Mouse (Mus musculus) MEL (cell line): ENCODE measurements at regions not wholly inside any gene's neighbourhood (a gene's known extent, or its start where the extent isn't known, plus 50 kb on each side); places are given as distances from the start of the nearest gene placed in this dataset.

Experiments
- DNase-seq: peaks from one replicate; pipeline ENCODE4 v3.0.0; 2011; ENCODE audit warnings: low read depth, low spot score
- H3K27ac ChIP-seq: 2 replicates; pipeline ENCODE4 v1.5.1; 2012; ENCODE audit warnings: low read depth, mild to moderate bottlenecking, control low read depth, low read length, moderate library complexity; ENCODE audit not compliant: control insufficient read depth
- H3K27me3 ChIP-seq, 2 experiments: fragments of 150-350 bp in 1 of 2; sonication (generic) in 1 of 2; 2 replicates each; pipeline ENCODE4 v1.6.1; 2012; ENCODE audit warnings: low read length in 2 of 2, mild to moderate bottlenecking in 2 of 2, improper control_type of control experiment in 1 of 2, moderate library complexity in 1 of 2; ENCODE audit not compliant: insufficient read depth in 2 of 2, control insufficient read depth in 1 of 2
- H3K36me3 ChIP-seq, 2 experiments: 2 replicates each; pipeline ENCODE4 v1.6.1; 2012 to 2014; ENCODE audit warnings: low read length in 2 of 2, improper control_type of control experiment in 1 of 2, inconsistent platforms in 1 of 2, mild to moderate bottlenecking in 1 of 2; ENCODE audit not compliant: insufficient read depth in 2 of 2, control insufficient read depth in 1 of 2
- H3K4me1 ChIP-seq, 2 experiments: fragments of 150-350 bp in 1 of 2; sonication (generic) in 1 of 2; 2 replicates each; pipeline ENCODE4 v1.6.1; 2012; ENCODE audit warnings: low read length in 2 of 2, improper control_type of control experiment in 1 of 2, mild to moderate bottlenecking in 1 of 2; ENCODE audit not compliant: insufficient read depth in 2 of 2, control insufficient read depth in 1 of 2
- H3K4me3 ChIP-seq, 2 experiments: fragments of 150-350 bp in 1 of 2; sonication (generic) in 1 of 2; 2 replicates each; pipeline ENCODE4 v1.5.1; 2012; ENCODE audit warnings: low read depth in 2 of 2, low read length in 2 of 2, mild to moderate bottlenecking in 2 of 2, moderate library complexity in 2 of 2, control low read depth in 1 of 2, improper control_type of control experiment in 1 of 2; ENCODE audit not compliant: control insufficient read depth in 1 of 2, insufficient read depth in 1 of 2
- H3K79me2 ChIP-seq: 2 replicates; pipeline ENCODE4 v1.6.1; 2012; ENCODE audit warnings: mild to moderate bottlenecking, low read length, moderate library complexity; ENCODE audit not compliant: control insufficient read depth, poor library complexity, insufficient read depth
- H3K9ac ChIP-seq: 2 replicates; pipeline ENCODE4 v1.6.1; 2012; ENCODE audit warnings: low read depth, mild to moderate bottlenecking, control low read depth, low read length, moderate library complexity; ENCODE audit not compliant: control insufficient read depth, poor library complexity, severe bottlenecking
- H3K9me3 ChIP-seq: fragments of 150-350 bp; sonication (generic); replicated peaks from 2 replicates; pipeline ENCODE4 v1.6.1; 2012; ENCODE audit warnings: mild to moderate bottlenecking, low read length, improper control_type of control experiment, moderate library complexity; ENCODE audit not compliant: insufficient read depth
- CHD1 ChIP-seq: IDR thresholded peaks from 2 replicates; pipeline ENCODE4 v1.6.1; 2012; ENCODE audit warnings: low read depth, mild to moderate bottlenecking, inconsistent platforms, low read length, improper control_type of control experiment
- CHD2 ChIP-seq: IDR thresholded peaks from 2 replicates; pipeline ENCODE4 v1.6.1; 2011; ENCODE audit warnings: low read length, improper control_type of control experiment
- E2F4 ChIP-seq: IDR thresholded peaks from 2 replicates; pipeline ENCODE4 v1.6.1; 2011; ENCODE audit warnings: low read depth, low read length, improper control_type of control experiment, borderline replicate concordance
- ELF1 ChIP-seq: IDR thresholded peaks from 2 replicates; pipeline ENCODE4 v1.6.1; 2014; ENCODE audit warnings: low read depth, mild to moderate bottlenecking, inconsistent platforms, low read length, improper control_type of control experiment, moderate library complexity
- EP300 ChIP-seq, 2 experiments: IDR thresholded peaks; 2 replicates each; pipeline ENCODE4 v1.6.1; 2011; ENCODE audit warnings: improper control_type of control experiment in 2 of 2, low read length in 2 of 2, low read depth in 1 of 2, mild to moderate bottlenecking in 1 of 2
- ETS1 ChIP-seq: IDR thresholded peaks from 2 replicates; pipeline ENCODE4 v1.6.1; 2012; ENCODE audit warnings: low read depth, mild to moderate bottlenecking, inconsistent platforms, low read length, improper control_type of control experiment, moderate library complexity
- MAFK ChIP-seq: IDR thresholded peaks from 2 replicates; pipeline ENCODE4 v1.6.1; 2011; ENCODE audit warnings: low read depth, mild to moderate bottlenecking, low read length, improper control_type of control experiment, borderline replicate concordance
- MAX ChIP-seq: IDR thresholded peaks from 2 replicates; pipeline ENCODE4 v1.6.1; 2011; ENCODE audit warnings: low read length, improper control_type of control experiment
- MEF2A ChIP-seq: IDR thresholded peaks from 2 replicates; pipeline ENCODE4 v1.6.1; 2014; ENCODE audit warnings: low read depth, mild to moderate bottlenecking, inconsistent platforms, low read length, improper control_type of control experiment; ENCODE audit not compliant: poor library complexity, insufficient replicate concordance, severe bottlenecking; ENCODE audit errors: extremely low read depth
- NELFE ChIP-seq: IDR thresholded peaks from 2 replicates; pipeline ENCODE4 v1.6.1; 2011; ENCODE audit warnings: low read depth, low read length, improper control_type of control experiment
- POLR2A ChIP-seq, 2 experiments: IDR thresholded peaks; 2 replicates each; pipeline ENCODE4 v1.6.1; 2011 to 2012; ENCODE audit warnings: low read length in 2 of 2, mild to moderate bottlenecking in 2 of 2, control low read depth in 1 of 2, improper control_type of control experiment in 1 of 2, low read depth in 1 of 2, moderate library complexity in 1 of 2; ENCODE audit not compliant: control insufficient read depth in 1 of 2, insufficient read depth in 1 of 2, poor library complexity in 1 of 2
- POLR2AphosphoS5 ChIP-seq: IDR thresholded peaks from 2 replicates; pipeline ENCODE4 v1.6.1; 2012; ENCODE audit warnings: low read depth, borderline replicate concordance, mild to moderate bottlenecking, inconsistent platforms, low read length, moderate library complexity, mixed read lengths
- RAD21 ChIP-seq: IDR thresholded peaks from 2 replicates; pipeline ENCODE4 v1.6.1; 2011; ENCODE audit warnings: mild to moderate bottlenecking, low read depth, low read length, improper control_type of control experiment
- SIN3A ChIP-seq: IDR thresholded peaks from 2 replicates; pipeline ENCODE4 v1.6.1; 2012; ENCODE audit warnings: low read length, improper control_type of control experiment, inconsistent platforms
- SMC3 ChIP-seq: IDR thresholded peaks from 2 replicates; pipeline ENCODE4 v1.6.1; 2011; ENCODE audit warnings: low read depth, low read length, improper control_type of control experiment
- TAL1 ChIP-seq: IDR thresholded peaks from 2 replicates; pipeline ENCODE4 v1.6.1; 2012; ENCODE audit warnings: mild to moderate bottlenecking, inconsistent platforms, low read length, moderate library complexity, mixed read lengths
- UBTF ChIP-seq: IDR thresholded peaks from 2 replicates; pipeline ENCODE4 v1.6.1; 2012; ENCODE audit warnings: low read depth, mild to moderate bottlenecking, inconsistent platforms, low read length, improper control_type of control experiment, moderate library complexity, borderline replicate concordance; ENCODE audit not compliant: insufficient read depth
- USF1 ChIP-seq: IDR thresholded peaks from 2 replicates; pipeline ENCODE4 v1.6.1; 2014; ENCODE audit warnings: low read depth, mild to moderate bottlenecking, inconsistent platforms, low read length, improper control_type of control experiment, moderate library complexity
- ZC3H11A ChIP-seq: IDR thresholded peaks from 2 replicates; pipeline ENCODE4 v1.6.1; 2012; ENCODE audit warnings: low read depth, mild to moderate bottlenecking, inconsistent platforms, low read length, improper control_type of control experiment
- ZMIZ1 ChIP-seq: IDR thresholded peaks from 2 replicates; pipeline ENCODE4 v1.6.1; 2012; ENCODE audit warnings: low read depth, mild to moderate bottlenecking, inconsistent platforms, low read length, improper control_type of control experiment, moderate library complexity

DNA sequence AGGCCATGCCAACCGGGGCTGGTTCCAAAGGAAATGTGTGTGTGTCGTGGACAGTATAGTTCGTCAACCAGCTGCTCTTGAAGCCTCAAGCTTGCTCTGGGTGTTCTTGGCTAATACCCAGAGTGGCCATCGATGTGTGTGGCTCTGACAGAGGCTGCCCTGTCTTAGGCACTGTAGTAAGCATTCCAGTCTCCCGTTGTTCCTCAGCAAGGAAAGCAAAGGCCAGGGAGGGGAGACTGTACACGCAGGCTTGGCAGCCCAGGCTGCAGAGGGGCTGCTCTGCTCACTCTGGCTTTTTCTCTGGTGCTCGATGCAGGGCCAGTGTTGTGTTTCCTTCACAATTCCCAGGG is 106.1 kb upstream of the Unc5b start:
- TF ChIP-seq RAD21 (no peak), ETS1 (no peak), POLR2A (IDR thresholded peaks at IDR 0.05; ENCODE audit: control insufficient read depth in 1 of 2, insufficient read depth in 1 of 2, low read depth in 1 of 2, low read length in 2 of 2, poor library complexity in 1 of 2) (no peak), SMC3 (no peak), USF1 (no peak), POLR2AphosphoS5 (no peak), MEF2A (no peak), EP300 (IDR thresholded peaks at IDR 0.05; ENCODE audit: low read depth in 1 of 2, low read length in 2 of 2) (no peak), UBTF (no peak), CHD1 (no peak), ZMIZ1 (no peak), CHD2 (no peak), MAFK (no peak), E2F4 (no peak), SIN3A (no peak), MAX (no peak), NELFE (no peak)
- H3K9me3 ChIP-seq: no peaks in the 10 kb centered on the region
- no peak for DNase-seq
- no peaks in the 10 kb centered on the region for H3K36me3 ChIP-seq
- H3K79me2 ChIP-seq: no peaks in the 10 kb centered on the region
- no peaks in the 10 kb centered on the region for H3K4me1 ChIP-seq
- no peak overlapping the region for H3K9ac ChIP-seq
- H3K4me3 ChIP-seq: no peak overlapping the region
- no peak overlapping the region for H3K27ac ChIP-seq
- H3K27me3 ChIP-seq: no peaks in the 10 kb centered on the region

DNA sequence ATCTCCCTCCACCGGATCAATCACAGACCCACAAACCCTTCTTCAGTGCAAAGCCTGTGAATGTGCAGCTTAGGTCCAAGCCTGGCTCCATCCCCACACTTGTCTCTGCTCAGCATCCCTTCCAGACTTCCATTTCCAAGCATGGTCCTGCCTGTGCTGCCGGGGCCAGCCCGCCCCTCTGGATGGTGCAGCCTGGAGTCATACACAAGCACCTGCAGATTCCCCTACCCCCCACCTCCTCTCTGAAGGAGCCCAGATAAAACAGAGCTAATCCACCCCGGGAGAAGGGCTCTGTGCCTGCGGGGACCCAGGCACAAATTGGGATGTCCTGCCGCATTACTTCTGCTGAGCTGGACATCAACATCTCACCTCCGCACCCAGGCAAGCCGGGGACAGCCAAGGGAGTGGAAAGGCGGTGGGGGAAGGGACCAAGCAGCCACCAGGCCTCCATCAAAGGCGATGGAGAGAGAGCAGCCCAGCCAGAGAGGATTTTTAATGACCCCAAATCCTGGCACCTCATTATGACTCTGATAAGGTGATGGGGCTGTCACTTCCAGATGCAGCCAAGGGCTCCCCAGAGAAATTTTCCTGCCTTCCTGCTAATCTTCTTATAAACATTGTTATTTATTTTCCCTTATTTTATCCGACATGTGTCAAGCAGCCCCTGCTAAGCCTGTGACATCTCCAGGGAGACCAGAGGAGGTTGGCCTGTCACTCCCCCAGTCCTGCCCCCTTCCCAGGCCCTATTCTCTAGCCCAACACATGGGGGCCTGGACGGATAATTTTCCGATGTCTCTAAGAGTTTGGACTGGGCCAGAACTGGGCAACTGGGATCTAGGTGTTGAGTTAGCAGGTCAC is 105.5 kb upstream of the Unc5b start:
- H3K27me3 ChIP-seq: no peaks in the 10 kb centered on the region
- no peaks in the 10 kb centered on the region for H3K9me3 ChIP-seq
- no peaks in the 10 kb centered on the region for H3K4me1 ChIP-seq
- no peaks in the 10 kb centered on the region for H3K36me3 ChIP-seq
- no peak overlapping the region for H3K27ac ChIP-seq
- no peaks in the 10 kb centered on the region for H3K79me2 ChIP-seq
- no peak for DNase-seq
- no peak overlapping the region for H3K4me3 ChIP-seq
- H3K9ac ChIP-seq: no peak overlapping the region
- TF ChIP-seq ZC3H11A (no peak), ELF1 (no peak), ETS1 (no peak), TAL1 (no peak), POLR2A (IDR thresholded peaks at IDR 0.05; ENCODE audit: control insufficient read depth in 1 of 2, insufficient read depth in 1 of 2, low read depth in 1 of 2, low read length in 2 of 2, poor library complexity in 1 of 2) (no peak)
